Mouse (Mus musculus) intestine, embryonic 15.5 days (tissue): ENCODE measurements around the gene Mtf1. TPM values are rescaled to one million over a fixed set of nuclear protein-coding genes. Genes with fewer than 3 reads are reported as not detected.

Source experiments
- ATAC-seq: fragments of 200-750 bp; cut with Nextera tagmentation; 2 replicates; pipeline ENCODE4 v1.8.0; 2017; ENCODE audit warnings: moderate TSS enrichment, moderate library complexity
- H3K27ac ChIP-seq: fragments of 300-500 bp; sonication (generic); 2 replicates; pipeline ENCODE4 v1.5.1; 2015; ENCODE audit warnings: mild to moderate bottlenecking, inconsistent platforms
- H3K27me3 ChIP-seq: fragments of 300-500 bp; sonication (generic); replicated peaks from 2 replicates; pipeline ENCODE4 v1.6.1; 2015; ENCODE audit warnings: inconsistent platforms
- H3K36me3 ChIP-seq: fragments of 300-500 bp; sonication (generic); 2 replicates; pipeline ENCODE4 v1.6.1; 2015; ENCODE audit warnings: inconsistent platforms
- H3K4me1 ChIP-seq: fragments of 300-500 bp; sonication (generic); replicated peaks from 2 replicates; pipeline ENCODE4 v1.6.1; 2015; ENCODE audit warnings: inconsistent platforms
- H3K4me2 ChIP-seq: fragments of 300-500 bp; sonication (generic); replicated peaks from 2 replicates; pipeline ENCODE4 v1.6.1; 2015; ENCODE audit warnings: mild to moderate bottlenecking, inconsistent platforms
- H3K4me3 ChIP-seq: fragments of 300-500 bp; sonication (generic); replicated peaks from 2 replicates; pipeline ENCODE4 v1.5.1; 2015; ENCODE audit warnings: inconsistent platforms
- H3K9ac ChIP-seq: fragments of 300-500 bp; sonication (generic); 2 replicates; pipeline ENCODE4 v1.6.1; 2015; ENCODE audit warnings: inconsistent platforms
- H3K9me3 ChIP-seq: fragments of 300-500 bp; sonication (generic); 2 replicates; pipeline ENCODE4 v1.6.1; 2016; ENCODE audit warnings: inconsistent platforms
- WGBS: fragments of 180-500 bp; shearing (Covaris S2); methylation state at CpG from one replicate; pipeline ENCODE4 v1.1.7; 2015; 5-methylcytosine and 5-hydroxymethylcytosine counted together
- polyA plus RNA-seq: library from polyadenylated mRNA; unstranded; fragments of >200 nt; fragmentation: Nextera tagmentation; extraction: Ambion mirVana; gene quantifications from 2 replicates; pipeline ENCODE4 v1.2.1, GENCODE M21; 2015

Gene Mtf1
- polyA plus RNA-seq, 1 experiment from 2014 or later = 13.6 TPM

DNA sequence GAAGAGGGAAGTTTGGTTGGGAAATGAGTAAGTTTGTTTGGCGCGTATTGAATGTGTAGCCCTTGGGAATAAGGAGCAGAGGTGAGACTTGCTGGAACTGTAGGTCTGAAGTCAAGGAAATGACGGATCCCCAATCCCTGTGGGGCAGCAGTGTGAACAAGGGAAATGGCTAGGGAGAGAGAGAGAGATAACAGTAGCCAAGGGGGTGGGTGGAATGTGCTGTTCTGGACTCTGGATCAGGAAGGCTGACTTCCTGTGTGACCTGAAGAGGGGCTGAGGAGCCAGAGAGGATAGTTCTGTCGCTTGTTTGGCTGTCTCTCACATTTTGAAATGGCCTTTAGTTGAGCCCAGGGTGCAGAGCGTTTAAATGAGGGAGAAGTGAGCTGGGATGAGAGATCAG is 6.6 kb downstream of the Mtf1 start:
- no peaks in the 10 kb centered on the region for H3K27me3 ChIP-seq
- no peak for ATAC-seq
- 81% methylated on average over 5 of the region's 5 CpGs for WGBS
- no peaks in the 10 kb centered on the region for H3K9me3 ChIP-seq
- H3K4me1 ChIP-seq = peaks cover 4% of the 10 kb centered on the region; the same call in 1 of the 2 replicates
- H3K27ac ChIP-seq = no peak overlapping the region
- no peak overlapping the region for H3K4me2 ChIP-seq
- H3K4me3 ChIP-seq = no peak overlapping the region
- H3K36me3 ChIP-seq = peaks cover 16% of the 10 kb centered on the region; the same call in 1 of the 2 replicates
- H3K9ac ChIP-seq = no peak overlapping the region

DNA sequence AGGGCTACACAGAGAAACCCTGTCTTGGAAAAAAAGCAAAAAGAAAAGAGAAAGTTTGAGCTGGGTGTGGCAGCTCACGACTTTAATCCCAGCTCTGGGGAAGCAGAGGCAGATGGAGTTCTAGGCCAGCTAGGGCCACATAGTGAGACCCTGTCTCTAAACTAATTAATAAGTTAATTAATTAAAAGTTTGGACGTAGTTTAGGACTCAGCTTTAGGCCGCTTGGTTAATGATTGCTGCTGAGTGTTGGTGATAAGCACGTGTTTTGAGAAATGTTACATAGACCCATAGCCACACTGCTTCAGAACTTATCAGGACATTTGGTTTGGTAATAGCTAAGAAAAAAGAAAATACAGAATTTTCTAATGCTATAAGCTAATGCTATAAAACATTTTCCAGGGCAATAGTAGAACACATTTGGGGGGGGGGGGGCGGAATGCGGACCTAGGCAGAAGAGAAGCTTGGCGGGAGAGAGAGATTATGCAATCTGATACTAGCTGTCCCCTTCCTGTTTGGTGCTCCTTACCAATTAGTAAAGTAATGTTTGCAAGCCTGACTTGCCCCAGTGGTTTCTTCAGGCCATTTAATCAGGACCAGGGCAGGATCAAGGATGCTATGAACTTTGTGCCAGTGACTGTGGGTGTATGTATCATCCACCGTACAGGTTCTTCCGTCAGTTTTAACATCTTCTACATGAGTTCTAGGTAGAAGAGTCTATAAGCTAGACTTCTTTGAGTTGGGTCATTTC is 7.4 kb downstream of the Mtf1 start:
- ATAC-seq = no peak
- H3K4me1 ChIP-seq = 0 out of 2 replicates have a peak, but pooled peaks cover 3% of the 10 kb centered on the region
- H3K27me3 ChIP-seq = no peaks in the 10 kb centered on the region
- no peak overlapping the region for H3K9ac ChIP-seq
- no peak overlapping the region for H3K4me3 ChIP-seq
- no peak overlapping the region for H3K4me2 ChIP-seq
- WGBS = 75% methylated on average over 9 of the region's 9 CpGs
- peaks cover 16% of the 10 kb centered on the region; the same call in 1 of the 2 replicates for H3K36me3 ChIP-seq
- no peak overlapping the region for H3K27ac ChIP-seq
- H3K9me3 ChIP-seq = no peaks in the 10 kb centered on the region

GRCm38 (mm10) chr4:124810056-124810455 is 8.2 kb downstream of the Mtf1 start:
- H3K36me3 ChIP-seq = peaks cover 9% of the 10 kb centered on the region; the same call in 1 of the 2 replicates
- no peak overlapping the region for H3K9ac ChIP-seq
- no peaks in the 10 kb centered on the region for H3K27me3 ChIP-seq
- no peak overlapping the region for H3K4me2 ChIP-seq
- no peak for ATAC-seq
- 83% methylated on average over 7 of the region's 7 CpGs for WGBS
- H3K27ac ChIP-seq = no peak overlapping the region
- 0 out of 2 replicates have a peak, but pooled peaks cover 3% of the 10 kb centered on the region for H3K4me1 ChIP-seq
- no peak overlapping the region for H3K4me3 ChIP-seq
- no peaks in the 10 kb centered on the region for H3K9me3 ChIP-seq

DNA sequence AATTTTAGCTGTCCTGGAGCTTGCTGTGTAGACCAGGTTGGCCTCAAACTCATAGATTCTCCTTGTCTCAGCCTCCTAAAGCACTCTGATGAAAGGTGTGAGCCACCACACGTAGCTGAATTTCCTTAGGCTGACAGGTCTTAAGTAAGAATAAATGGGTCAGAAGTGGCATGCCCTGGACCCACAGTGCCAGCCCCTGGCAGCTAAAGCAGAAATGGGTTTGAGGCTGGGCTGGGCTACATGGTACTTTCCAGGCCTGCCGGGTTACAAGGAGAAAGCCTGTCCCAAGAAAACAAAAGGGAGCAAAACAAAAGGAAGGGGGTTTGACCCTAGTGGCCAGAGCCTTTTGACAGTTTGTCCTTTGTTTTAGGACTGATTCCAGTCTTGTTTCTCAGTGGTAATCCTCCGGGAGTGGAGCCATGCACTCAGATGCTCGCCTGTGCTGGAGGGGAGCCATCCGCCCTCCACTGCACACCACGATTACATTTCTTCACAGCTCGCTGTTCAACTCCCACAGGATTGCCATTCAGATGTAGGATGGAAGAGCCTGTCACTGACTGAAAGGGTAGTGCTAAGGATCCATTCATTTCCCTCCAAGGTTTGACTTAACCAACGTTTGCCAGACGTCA is 9.6 kb downstream of the Mtf1 start:
- Histone ChIP-seq H3K4me1 (0 out of 2 replicates have a peak, but pooled peaks cover 3% of the 10 kb centered on the region), H3K9ac (no peak overlapping the region), H3K36me3 (peaks cover 6% of the 10 kb centered on the region; the same call in 1 of the 2 replicates), H3K9me3 (no peaks in the 10 kb centered on the region), H3K27me3 (no peaks in the 10 kb centered on the region), H3K27ac (no peak overlapping the region), H3K4me2 (no peak overlapping the region), H3K4me3 (no peak overlapping the region)
- WGBS = 71% methylated on average over 9 of the region's 9 CpGs
- no peak for ATAC-seq

GRCm38 (mm10) chr4:124815901-124816300 is 14.0 kb downstream of the Mtf1 start:
- Histone ChIP-seq H3K4me1 (peaks cover 11% of the 10 kb centered on the region), H3K4me2 (no peak overlapping the region), H3K9me3 (no peaks in the 10 kb centered on the region), H3K36me3 (peaks cover 6% of the 10 kb centered on the region; the same call in 1 of the 2 replicates), H3K27ac (no peak overlapping the region), H3K4me3 (no peak overlapping the region), H3K9ac (no peak overlapping the region), H3K27me3 (no peaks in the 10 kb centered on the region)
- no peak for ATAC-seq
- WGBS = 93% methylated on average over 11 of the region's 11 CpGs

GRCm38 (mm10) chr4:124817803-124818202 is 15.9 kb downstream of the Mtf1 start:
- H3K4me2 ChIP-seq = no peak overlapping the region
- H3K9me3 ChIP-seq = no peaks in the 10 kb centered on the region
- no peak overlapping the region for H3K27ac ChIP-seq
- H3K36me3 ChIP-seq = peaks cover 6% of the 10 kb centered on the region; the same call in 1 of the 2 replicates
- no peaks in the 10 kb centered on the region for H3K27me3 ChIP-seq
- H3K4me1 ChIP-seq = peaks cover 11% of the 10 kb centered on the region
- peak; percentile 95 for ATAC-seq
- WGBS = 25% methylated on average over 6 of the region's 6 CpGs
- H3K9ac ChIP-seq = no peak overlapping the region
- no peak overlapping the region for H3K4me3 ChIP-seq

GRCm38 (mm10) chr4:124818832-124819231 is 16.9 kb downstream of the Mtf1 start:
- H3K4me1 ChIP-seq = peaks cover 11% of the 10 kb centered on the region
- no peak overlapping the region for H3K4me3 ChIP-seq
- no peaks in the 10 kb centered on the region for H3K27me3 ChIP-seq
- no peak overlapping the region for H3K9ac ChIP-seq
- H3K27ac ChIP-seq = no peak overlapping the region
- ATAC-seq = peak; percentile 63
- WGBS = 70% methylated on average over 4 of the region's 4 CpGs
- H3K9me3 ChIP-seq = no peaks in the 10 kb centered on the region
- no peak overlapping the region for H3K4me2 ChIP-seq
- H3K36me3 ChIP-seq = peaks cover 3% of the 10 kb centered on the region; the same call in 1 of the 2 replicates

GRCm38 (mm10) chr4:124824967-124825366 is 23.1 kb downstream of the Mtf1 start:
- H3K4me2 ChIP-seq = no peak overlapping the region
- H3K9me3 ChIP-seq = no peaks in the 10 kb centered on the region
- H3K27me3 ChIP-seq = no peaks in the 10 kb centered on the region
- H3K36me3 ChIP-seq = peaks cover 4% of the 10 kb centered on the region; the same call in 1 of the 2 replicates
- WGBS = 93% methylated on average over 6 of the region's 6 CpGs
- no peak overlapping the region for H3K27ac ChIP-seq
- H3K9ac ChIP-seq = no peak overlapping the region
- H3K4me1 ChIP-seq = no peaks in the 10 kb centered on the region
- H3K4me3 ChIP-seq = no peak overlapping the region
- no peak for ATAC-seq

GRCm38 (mm10) chr4:124825371-124825965 is 23.6 kb downstream of the Mtf1 start:
- no peak for ATAC-seq
- WGBS = 97% methylated on average over 21 of the region's 21 CpGs
- no peak overlapping the region for H3K4me3 ChIP-seq
- H3K27ac ChIP-seq = no peak overlapping the region
- no peaks in the 10 kb centered on the region for H3K9me3 ChIP-seq
- H3K36me3 ChIP-seq = peaks cover 4% of the 10 kb centered on the region; the same call in 1 of the 2 replicates
- H3K9ac ChIP-seq = no peak overlapping the region
- H3K27me3 ChIP-seq = no peaks in the 10 kb centered on the region
- H3K4me1 ChIP-seq = no peaks in the 10 kb centered on the region
- H3K4me2 ChIP-seq = no peak overlapping the region

- no peaks in the 10 kb centered on the region for H3K4me1 ChIP-seq
- no peak overlapping the region for H3K27ac ChIP-seq
- no peak overlapping the region for H3K4me3 ChIP-seq
- ATAC-seq = no peak
- no peak overlapping the region for H3K9ac ChIP-seq
- 72% methylated on average over 5 of the region's 5 CpGs for WGBS
- no peaks in the 10 kb centered on the region for H3K9me3 ChIP-seq
- no peaks in the 10 kb centered on the region for H3K27me3 ChIP-seq
- H3K4me2 ChIP-seq = no peak overlapping the region
- peaks cover 9% of the 10 kb centered on the region; the same call in 1 of the 2 replicates for H3K36me3 ChIP-seq
These were observed 27.8 kb downstream of the Mtf1 start for GRCm38 (mm10) chr4:124829671-124830070.

GRCm38 (mm10) chr4:124832796-124833195 is 30.9 kb downstream of the Mtf1 start:
- Histone ChIP-seq H3K4me1 (no peaks in the 10 kb centered on the region), H3K4me2 (no peak overlapping the region), H3K27me3 (no peaks in the 10 kb centered on the region), H3K36me3 (peaks cover 9% of the 10 kb centered on the region; the same call in 1 of the 2 replicates), H3K4me3 (no peak overlapping the region), H3K27ac (no peak overlapping the region), H3K9ac (no peak overlapping the region), H3K9me3 (no peaks in the 10 kb centered on the region)
- WGBS = 94% methylated on average over 10 of the region's 10 CpGs
- ATAC-seq = no peak

DNA sequence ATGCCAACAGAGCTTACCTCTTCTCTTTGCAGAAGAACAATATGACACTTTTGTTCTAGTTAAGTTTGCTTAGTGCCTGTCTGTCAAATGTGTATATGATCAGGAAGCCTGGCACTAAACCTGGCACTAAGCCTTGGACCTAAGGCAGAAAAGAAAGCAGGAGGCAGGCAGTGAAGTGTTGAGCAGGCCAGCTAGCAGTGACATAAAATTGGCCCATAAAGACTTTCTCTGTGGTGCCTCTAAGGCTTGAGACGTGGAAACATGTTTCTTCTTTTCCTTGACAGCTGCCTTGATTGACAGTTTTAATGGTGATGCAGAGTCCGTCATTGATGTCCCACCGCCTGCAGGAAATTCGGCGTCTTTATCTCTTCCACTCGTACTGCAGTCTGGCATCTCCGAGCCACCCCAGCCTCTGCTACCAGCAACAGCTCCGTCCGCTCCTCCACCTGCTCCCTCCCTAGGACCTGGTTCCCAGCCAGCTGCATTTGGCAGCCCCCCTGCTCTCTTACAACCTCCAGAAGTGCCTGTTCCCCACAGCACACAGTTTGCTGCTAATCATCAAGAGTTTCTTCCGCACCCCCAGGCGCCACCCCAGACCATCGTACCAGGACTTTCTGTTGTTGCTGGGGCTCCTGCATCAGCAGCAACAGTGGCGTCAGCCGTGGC is 36.3 kb downstream of the Mtf1 start:
- peaks cover 19% of the 10 kb centered on the region; the same call in 1 of the 2 replicates for H3K36me3 ChIP-seq
- no peaks in the 10 kb centered on the region for H3K9me3 ChIP-seq
- 88% methylated on average over 14 of the region's 14 CpGs for WGBS
- H3K9ac ChIP-seq = no peak overlapping the region
- no peak overlapping the region for H3K4me3 ChIP-seq
- no peak overlapping the region for H3K27ac ChIP-seq
- no peaks in the 10 kb centered on the region for H3K27me3 ChIP-seq
- H3K4me2 ChIP-seq = no peak overlapping the region
- H3K4me1 ChIP-seq = no peaks in the 10 kb centered on the region
- ATAC-seq = no peak
